Mouse (Mus musculus): Measurements from ENCODE around the gene Lrrc2.

- TF ChIP-seq POLR2A (IDR thresholded peaks at IDR 0.05; ENCODE audit: insufficient read depth, low read depth, low read length) (no peak), CTCF (IDR thresholded peaks at IDR 0.05; ENCODE audit: insufficient read depth, low read depth, low read length) (no peak)
Measured at GRCm38 (mm10) chr9:111006544-111006943, 55.2 kb downstream of the Lrrc2 start.
